In genomic region chr7:132211920-132212701, GRCm38 (mm10) we compare ENCODE assay signal across 10 mouse cellular contexts. TPM values are rescaled to one million over a fixed set of nuclear protein-coding genes. Genes with fewer than 3 reads are reported as not detected.
DNase-seq lines count a peak whose midpoint lies in the region; ATAC-seq and TF ChIP-seq lines count a peak whose summit lies in the region.
"Had no signal": no experiment of that assay in that cellular context is flagged by ENCODE, and none has a peak within 500 bp of the region (broad histone marks: within the 10 kb centered on the region; RNA-seq: fewer than 3 reads in every experiment).

No protein-coding gene starts in this region.

- TF ChIP-seq CTCF in left cerebral cortex, adult 2 months (IDR thresholded peaks at IDR 0.05), result no peak

- intact Hi-C loops in left cerebral cortex, adult 2 months (cut with DNase I), result loop anchor here (2.0 to 10.0 kb wide), 3 partner anchors 237 to 667 kb away; partner anchors contain the start of genes Gpr26, Hmx2 and Hmx3

- no peak overlapping the region for H3K9ac ChIP-seq in forebrain, embryonic 12.5 days
- no peak overlapping the region for H3K9ac ChIP-seq in midbrain, embryonic 16.5 days (ENCODE audit: low read depth, low read length)
- H3K9ac ChIP-seq: liver, embryonic 14.5 days had no signal

- H3K9me3 ChIP-seq in forebrain, embryonic 10.5 days, result no peaks in the 10 kb centered on the region
- no peaks in the 10 kb centered on the region for H3K9me3 ChIP-seq in forebrain, embryonic 12.5 days
- H3K9me3 ChIP-seq in midbrain, embryonic 16.5 days (replicated peaks; ENCODE audit: control insufficient read depth, low read length, poor library complexity, severe bottlenecking), result no peaks in the 10 kb centered on the region

- H3K36me3 ChIP-seq in forebrain, embryonic 10.5 days (replicated peaks), result no peaks in the 10 kb centered on the region
- no peaks in the 10 kb centered on the region for H3K36me3 ChIP-seq in forebrain, embryonic 12.5 days (replicated peaks)
- no peaks in the 10 kb centered on the region for H3K36me3 ChIP-seq in midbrain, embryonic 16.5 days (ENCODE audit: control insufficient read depth, insufficient read depth, low read length)
- H3K36me3 ChIP-seq: G1E had no signal

- H3K4me1 ChIP-seq in forebrain, embryonic 10.5 days, result 0 out of 2 replicates have a peak, but pooled peaks cover 6% of the 10 kb centered on the region
- peaks cover 11% of the 10 kb centered on the region; the same call in 1 of the 2 replicates for H3K4me1 ChIP-seq in forebrain, embryonic 12.5 days
- peaks cover 13% of the 10 kb centered on the region for H3K4me1 ChIP-seq in midbrain, embryonic 16.5 days (ENCODE audit: control insufficient read depth, insufficient read depth, low read length)

- no peak overlapping the region for H3K4me2 ChIP-seq in forebrain, embryonic 12.5 days
- H3K4me2 ChIP-seq in midbrain, embryonic 16.5 days (ENCODE audit: low read length), result no peak overlapping the region

- H3K27ac ChIP-seq in forebrain, embryonic 10.5 days, result 0 out of 2 replicates have a peak overlapping the region, but pooled peaks have one; percentile 26
- no peak overlapping the region for H3K27ac ChIP-seq in forebrain, embryonic 12.5 days
- 0 out of 2 replicates have a peak overlapping the region, but pooled peaks have one; percentile 56 for H3K27ac ChIP-seq in left cerebral cortex, adult 2 months
- H3K27ac ChIP-seq in midbrain, embryonic 16.5 days (ENCODE audit: low read length), result no peak overlapping the region
- H3K27ac ChIP-seq: liver, embryonic 14.5 days had no signal

- WGBS in forebrain, embryonic 10.5 days, result 74% methylated on average over 6 of the region's 6 CpGs
- 77% methylated on average over 6 of the region's 6 CpGs for WGBS in forebrain, embryonic 12.5 days
- WGBS in midbrain, embryonic 16.5 days, result 72% methylated on average over 6 of the region's 6 CpGs

- no peak for DNase-seq in forebrain, embryonic 10.5 days (ENCODE audit: extremely low spot score, low spot score)
- DNase-seq in left cerebral cortex, adult 2 months (ENCODE audit: extremely low spot score in 1 of 2, low spot score in 2 of 2), result peak in 1 of 2 experiments; percentile 23
- no peak for DNase-seq in left cerebral cortex, adult 11 months (ENCODE audit: low spot score)
- peak; percentile 72 to 74 for DNase-seq in cerebellum, postnatal 36 days
- DNase-seq in lung, postnatal 25 days (ENCODE audit: low spot score), result no peak
- DNase-seq in urinary bladder, postnatal 4 days (ENCODE audit: low spot score in 2 of 2), result no peak

- no peak overlapping the region for H3K4me3 ChIP-seq in forebrain, embryonic 10.5 days
- H3K4me3 ChIP-seq in forebrain, embryonic 12.5 days (replicated peaks), result no peak overlapping the region
- no peak overlapping the region for H3K4me3 ChIP-seq in left cerebral cortex, adult 2 months
- no peak overlapping the region for H3K4me3 ChIP-seq in midbrain, embryonic 16.5 days (ENCODE audit: low read depth, low read length)

- ATAC-seq in forebrain, embryonic 12.5 days (ENCODE audit: low FRiP score), result no peak
- ATAC-seq in midbrain, embryonic 16.5 days, result peak; percentile 63

- peaks cover 9% of the 10 kb centered on the region; the same call in 1 of the 2 replicates for H3K27me3 ChIP-seq in forebrain, embryonic 10.5 days (ENCODE audit: poor library complexity, severe bottlenecking)
- H3K27me3 ChIP-seq in forebrain, embryonic 12.5 days, result peaks cover 4% of the 10 kb centered on the region; the same call in 1 of the 2 replicates
- H3K27me3 ChIP-seq in midbrain, embryonic 16.5 days (ENCODE audit: control insufficient read depth, insufficient read depth, low read depth, low read length), result no peaks in the 10 kb centered on the region; the same call in 1 of the 2 replicates

RNA-seq across cellular contexts. Expression of gene Cpxm2, which starts 57.6 kb away (rescaled TPM):
- 0.32 and 0.36 TPM in 2 replicates for polyA plus RNA-seq in forebrain, embryonic 10.5 days (2016; fragmentation: Nextera tagmentation; extraction: Ambion mirVana)
- polyA plus RNA-seq in forebrain, embryonic 12.5 days (2016; fragmentation: Nextera tagmentation; extraction: Ambion mirVana), result 3.1 and 5.1 TPM in 2 replicates
- 1 to 10 TPM; 3.7 to 3.9 TPM for total RNA-seq in left cerebral cortex, adult 2 months (2021)
- 1.3 and 1.6 TPM in 2 replicates for polyA plus RNA-seq in midbrain, embryonic 16.5 days (2015; fragmentation: Nextera tagmentation; extraction: Ambion mirVana)
- polyA plus RNA-seq: G1E had no signal

Comparison
In these comparisons a context has a peak if more than half of its experiments do, and no peak if none do; other contexts are left out.
1. H3K27ac ChIP-seq: peak in forebrain, embryonic 10.5 days (single experiment) and left cerebral cortex, adult 2 months (single experiment); none in forebrain, embryonic 12.5 days (single experiment) and midbrain, embryonic 16.5 days (single experiment).
2. DNase-seq: peak in cerebellum, postnatal 36 days (2 of 2); none in forebrain, embryonic 10.5 days (single experiment), left cerebral cortex, adult 11 months (single experiment), lung, postnatal 25 days (single experiment) and urinary bladder, postnatal 4 days (0 of 2).